Mouse (Mus musculus) splenic B cell, adult 2 months (primary cell): ENCODE results near the gene Taok3.

Experiments used
- DNase-seq: peaks from one replicate; pipeline ENCODE4 v3.0.0-alpha.2; 2011; ENCODE audit warnings: low read depth, low spot score
- H3K27me3 ChIP-seq: 2 replicates; pipeline ENCODE4 v1.6.1; 2012; ENCODE audit warnings: mild to moderate bottlenecking, low read length, moderate library complexity, mixed read lengths; ENCODE audit not compliant: control insufficient read depth, poor library complexity, insufficient read depth, severe bottlenecking
- H3K36me3 ChIP-seq: 2 replicates; pipeline ENCODE4 v1.6.1; 2012; ENCODE audit warnings: mild to moderate bottlenecking, low read length, moderate library complexity, mixed read lengths; ENCODE audit not compliant: control insufficient read depth, poor library complexity, insufficient read depth, severe bottlenecking

Gene Taok3

GRCm38 (mm10) chr5:117314587-117315428 is 194.9 kb downstream of the Taok3 start:
- Histone ChIP-seq H3K36me3 (no peaks in the 10 kb centered on the region), H3K27me3 (no peaks in the 10 kb centered on the region; the same call in 1 of the 2 replicates)
- DNase-seq: no peak

- Histone ChIP-seq H3K27me3 (no peaks in the 10 kb centered on the region; the same call in none of the 2 replicates), H3K36me3 (no peaks in the 10 kb centered on the region)
- peak; percentile 47 for DNase-seq
Measured at GRCm38 (mm10) chr5:117318741-117319629, 199.1 kb downstream of the Taok3 start, which contains the start of gene Vsig10. Gene Vsig10, plus strand, starts transcription at chr5:117319083.

GRCm38 (mm10) chr5:117323751-117324150 is 203.8 kb downstream of the Taok3 start:
- no peaks in the 10 kb centered on the region; the same call in 1 of the 2 replicates for H3K27me3 ChIP-seq

More at GRCm38 (mm10) chr5:117323751-117324150, 203.8 kb downstream of the Taok3 start:
- H3K36me3 ChIP-seq: no peaks in the 10 kb centered on the region
- DNase-seq: no peak
